Mouse (Mus musculus) intestine, postnatal 0 days (tissue): Measurements from ENCODE around the gene Usp19. TPM values are rescaled to one million over a fixed set of nuclear protein-coding genes. Genes with fewer than 3 reads are reported as not detected.

Source experiments
- ATAC-seq: fragments of 200-750 bp; cut with Nextera tagmentation; 2 replicates; pipeline ENCODE4 v1.8.0; 2017; ENCODE audit warnings: mild to moderate bottlenecking, moderate TSS enrichment, moderate library complexity
- H3K27ac ChIP-seq: fragments of 300-500 bp; sonication (generic); 2 replicates; pipeline ENCODE4 v1.5.1; 2014; ENCODE audit warnings: mild to moderate bottlenecking, low read depth, low read length, moderate library complexity
- H3K27me3 ChIP-seq: fragments of 300-500 bp; sonication (generic); replicated peaks from 2 replicates; pipeline ENCODE4 v1.6.1; 2014; ENCODE audit warnings: low read length, mixed read lengths; ENCODE audit not compliant: control insufficient read depth, insufficient read depth
- H3K36me3 ChIP-seq: fragments of 300-500 bp; sonication (generic); 2 replicates; pipeline ENCODE4 v1.6.1; 2014; ENCODE audit warnings: mild to moderate bottlenecking, moderate library complexity; ENCODE audit not compliant: control insufficient read depth, insufficient read depth
- H3K4me1 ChIP-seq: fragments of 300-500 bp; sonication (generic); replicated peaks from 2 replicates; pipeline ENCODE4 v1.6.1; 2014; ENCODE audit warnings: antibody characterized with exemption, low read length, mixed read lengths; ENCODE audit not compliant: control insufficient read depth, insufficient read depth
- H3K4me2 ChIP-seq: fragments of 300-500 bp; sonication (generic); replicated peaks from 2 replicates; pipeline ENCODE4 v1.6.1; 2014; ENCODE audit warnings: low read depth, mild to moderate bottlenecking, moderate library complexity
- H3K4me3 ChIP-seq: fragments of 300-500 bp; sonication (generic); 2 replicates; pipeline ENCODE4 v1.5.1; 2014; ENCODE audit warnings: low read depth, low read length
- H3K9ac ChIP-seq: fragments of 300-500 bp; sonication (generic); 2 replicates; pipeline ENCODE4 v1.6.1; 2014; ENCODE audit warnings: mild to moderate bottlenecking, low read depth, low read length
- H3K9me3 ChIP-seq: fragments of 300-500 bp; sonication (generic); 2 replicates; pipeline ENCODE4 v1.6.1; 2016; ENCODE audit warnings: mixed run types; ENCODE audit not compliant: control insufficient read depth
- CTCF ChIP-seq: sonication (generic); IDR thresholded peaks from 2 replicates; pipeline ENCODE4 v1.5.1; 2016; ENCODE audit warnings: low read depth, mild to moderate bottlenecking, control low read depth, antibody characterized with exemption, moderate library complexity
- WGBS: fragments of 180-500 bp; shearing (Covaris S2); extraction: QIAGEN DNeasy Blood & Tissue Kit; methylation state at CpG from one replicate; pipeline ENCODE4 v1.1.7; 2014; 5-methylcytosine and 5-hydroxymethylcytosine counted together
- polyA plus RNA-seq: library from polyadenylated mRNA; unstranded; fragments of >200 nt; fragmentation: Nextera tagmentation; extraction: Ambion mirVana; gene quantifications from 2 replicates; pipeline ENCODE4 v1.2.1, GENCODE M21; 2015

Gene Usp19
- polyA plus RNA-seq, 1 experiment from 2014 or later: 17.2 TPM

DNA sequence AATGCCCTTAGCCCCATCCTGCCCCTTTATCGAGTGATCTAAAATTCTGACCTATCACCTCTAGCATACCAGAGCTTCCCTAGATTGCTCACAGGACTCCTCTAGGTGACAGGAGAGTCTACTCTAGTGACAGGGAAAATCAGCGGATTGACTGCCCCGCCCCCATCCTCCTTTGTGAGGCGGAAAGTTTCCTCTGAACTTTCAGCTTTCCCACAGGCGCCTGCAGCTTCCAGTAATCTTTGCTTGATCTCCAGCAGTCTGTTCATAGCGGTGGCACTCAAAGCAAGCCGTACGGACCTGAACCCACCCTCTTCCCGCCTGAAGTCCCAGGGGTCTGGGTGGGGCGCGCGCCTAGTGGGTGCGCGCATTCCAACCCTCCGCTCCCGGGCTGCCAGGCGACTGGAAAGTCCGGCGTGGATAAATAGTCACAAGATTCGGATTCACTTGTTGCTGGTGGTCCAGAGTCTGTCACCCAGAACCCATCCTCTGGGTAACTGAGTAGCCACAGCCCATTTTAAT, 11.7 kb upstream of the Usp19 start:
- peak; percentile 55 for ATAC-seq
- WGBS: under 1% methylated on average over 20 of the region's 20 CpGs
- no peaks in the 10 kb centered on the region for H3K27me3 ChIP-seq

DNA sequence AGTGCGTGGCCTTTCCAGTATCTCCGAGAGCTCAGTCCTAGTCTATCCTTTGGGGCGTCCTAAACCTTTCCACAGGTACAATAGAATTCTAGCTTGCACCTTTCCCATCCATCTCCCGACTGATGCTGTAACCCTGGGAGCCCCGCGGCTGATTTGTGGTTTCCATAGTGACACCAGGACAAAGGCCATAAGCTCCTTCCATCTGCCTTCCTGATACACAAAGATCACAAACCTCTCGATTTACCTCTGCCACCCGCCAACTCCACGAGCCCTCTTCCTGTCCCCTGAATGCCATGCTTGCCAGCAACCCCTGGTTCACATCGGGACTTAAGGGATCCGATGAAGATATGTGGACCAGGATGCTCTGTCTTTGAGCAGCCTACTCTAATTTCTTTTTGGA, 11.2 kb upstream of the Usp19 start:
- Histone ChIP-seq H3K9me3 (no peaks in the 10 kb centered on the region), H3K36me3 (peaks cover 27% of the 10 kb centered on the region; the same call in 1 of the 2 replicates), H3K27me3 (no peaks in the 10 kb centered on the region), H3K4me1 (0 out of 2 replicates have a peak, but pooled peaks cover 7% of the 10 kb centered on the region), H3K9ac (no peak overlapping the region), H3K4me2 (peak overlapping the region; percentile 62), H3K4me3 (peak overlapping the region; percentile 47), H3K27ac (no peak overlapping the region)
- no peak for ATAC-seq
- 28% methylated on average over 11 of the region's 11 CpGs for WGBS
- TF ChIP-seq CTCF: no peak

More for the DNA sequence above, 11.7 kb upstream of the Usp19 start:
- Histone ChIP-seq H3K4me3 (peak overlapping the region; percentile 47), H3K27ac (no peak overlapping the region), H3K36me3 (peaks cover 22% of the 10 kb centered on the region; the same call in 1 of the 2 replicates), H3K9ac (no peak overlapping the region), H3K4me1 (0 out of 2 replicates have a peak, but pooled peaks cover 7% of the 10 kb centered on the region), H3K9me3 (no peaks in the 10 kb centered on the region), H3K4me2 (peak overlapping the region; percentile 62)
- TF ChIP-seq CTCF: no peak

- peak within 1 kb of the TSS; percentile 48 for H3K9ac ChIP-seq
- H3K27ac ChIP-seq: no peak within 1 kb of the TSS
- WGBS: 9% methylated on average over 10 of the region's 10 CpGs
- peak within 1 kb of the TSS; percentile 62 for H3K4me2 ChIP-seq
- H3K36me3 ChIP-seq: peaks cover 29% of the 10 kb centered on the region
- peak; percentile 36; the same call in 1 of the 2 replicates for ATAC-seq
- TF ChIP-seq CTCF: no peak
- H3K4me1 ChIP-seq: 0 out of 2 replicates have a peak, but pooled peaks cover 7% of the 10 kb centered on the region
- no peaks in the 10 kb centered on the region for H3K27me3 ChIP-seq
- peak within 1 kb of the TSS; percentile 47 for H3K4me3 ChIP-seq
- H3K9me3 ChIP-seq: no peaks in the 10 kb centered on the region
These were observed 10.6 kb upstream of the Usp19 start, which contains the start of gene Lamb2 for GRCm38 (mm10) chr9:108479721-108480351. Gene Lamb2 (plus strand): TSS chr9:108479736.

DNA sequence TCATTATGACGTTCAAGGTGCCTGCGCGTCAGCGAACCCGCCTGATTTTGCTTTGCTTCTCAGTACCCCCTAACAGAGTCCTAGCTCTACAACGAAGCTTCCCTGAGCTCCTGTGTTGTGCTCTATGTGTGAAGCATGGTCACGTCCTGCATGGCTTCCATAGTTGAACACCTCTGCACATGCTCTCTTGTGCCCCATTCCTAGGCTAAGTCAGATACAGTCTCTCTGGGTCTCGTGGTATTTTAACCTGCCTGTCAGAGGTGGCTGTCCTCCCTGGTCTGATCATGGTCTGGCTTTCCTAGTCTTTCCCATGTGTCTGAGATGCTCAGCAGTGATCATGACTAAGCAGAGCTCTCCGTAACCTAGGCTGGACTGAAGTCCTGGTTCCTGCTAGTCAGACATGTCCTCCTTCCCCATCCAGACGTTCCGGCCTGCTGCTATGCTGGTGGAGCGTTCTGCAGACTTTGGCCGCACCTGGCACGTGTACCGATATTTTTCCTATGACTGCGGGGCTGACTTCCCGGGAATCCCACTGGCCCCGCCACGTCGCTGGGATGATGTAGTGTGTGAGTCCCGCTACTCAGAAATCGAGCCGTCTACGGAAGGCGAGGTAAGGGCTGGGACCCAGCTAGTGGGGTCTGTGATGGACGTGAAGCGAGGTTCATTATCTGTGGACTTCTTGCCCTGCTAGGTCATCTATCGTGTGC, 9.4 kb upstream of the Usp19 start:
- ATAC-seq: no peak
- no peak overlapping the region for H3K4me2 ChIP-seq
- H3K4me1 ChIP-seq: 0 out of 2 replicates have a peak, but pooled peaks cover 7% of the 10 kb centered on the region
- no peaks in the 10 kb centered on the region for H3K9me3 ChIP-seq
- 0 out of 2 replicates have a peak overlapping the region, but pooled peaks have one; percentile 26 for H3K9ac ChIP-seq
- no peak overlapping the region for H3K4me3 ChIP-seq
- peaks cover 41% of the 10 kb centered on the region for H3K36me3 ChIP-seq
- H3K27ac ChIP-seq: no peak overlapping the region
- WGBS: 91% methylated on average over 28 of the region's 28 CpGs
- H3K27me3 ChIP-seq: no peaks in the 10 kb centered on the region
- no peak for TF ChIP-seq CTCF

GRCm38 (mm10) chr9:108481520-108482210, 8.7 kb upstream of the Usp19 start:
- Histone ChIP-seq H3K36me3 (peaks cover 46% of the 10 kb centered on the region), H3K9ac (0 out of 2 replicates have a peak overlapping the region, but pooled peaks have one; percentile 26), H3K4me1 (0 out of 2 replicates have a peak, but pooled peaks cover 7% of the 10 kb centered on the region), H3K27me3 (no peaks in the 10 kb centered on the region), H3K4me2 (no peak overlapping the region), H3K27ac (no peak overlapping the region), H3K4me3 (no peak overlapping the region), H3K9me3 (no peaks in the 10 kb centered on the region)
- no peak for TF ChIP-seq CTCF
- no peak for ATAC-seq
- 88% methylated on average over 19 of the region's 19 CpGs for WGBS
